Mouse (Mus musculus): ENCODE data around the gene Ttpal.

- TF ChIP-seq CTCF (IDR thresholded peaks at IDR 0.05; ENCODE audit: extremely low read depth, insufficient read depth, insufficient read length, insufficient replicate concordance) (no peak), POLR2A (IDR thresholded peaks at IDR 0.05; ENCODE audit: low read depth, low read length) (no peak)
These were observed 4.5 kb upstream of the Ttpal start for GRCm38 (mm10) chr2:163597661-163598060.

Data from spleen, adult 2 months (tissue).